Mouse (Mus musculus): ENCODE data around the gene Cbarp.

DNA sequence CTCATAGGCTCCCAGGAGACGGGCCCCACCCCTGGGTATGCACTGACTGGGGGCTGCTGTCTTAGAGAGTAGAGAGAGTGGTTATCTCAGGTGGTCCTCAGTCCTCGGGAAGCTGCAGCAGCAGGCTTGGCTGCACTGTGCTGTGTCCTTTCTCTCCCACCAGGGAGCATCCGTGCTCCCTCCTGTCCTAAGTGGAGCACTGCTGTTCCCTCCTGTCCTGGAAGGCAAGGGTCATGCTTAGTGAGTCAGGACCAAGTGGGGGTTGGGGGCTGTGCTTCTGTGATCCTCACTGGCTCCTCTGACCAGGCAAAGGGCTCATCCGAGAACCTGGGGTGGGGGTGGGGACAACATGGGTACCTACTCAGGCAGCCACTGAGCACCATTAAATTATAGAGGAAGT is 51.5 kb downstream of the Cbarp start:
- TF ChIP-seq CTCF (conservative IDR thresholded peaks at IDR 0.05 in 1 of 2, IDR thresholded peaks at IDR 0.05 in 1 of 2; ENCODE audit: low read depth in 2 of 2, low read length in 2 of 2), result no peak
- TF ChIP-seq GABPA (IDR thresholded peaks at IDR 0.05; ENCODE audit: insufficient replicate concordance, low read depth, low read length), result no peak
- no peak for TF ChIP-seq HCFC1 (IDR thresholded peaks at IDR 0.05; ENCODE audit: low read depth, low read length)
- no peak for TF ChIP-seq BHLHE40 (IDR thresholded peaks at IDR 0.05; ENCODE audit: low read depth, low read length)
- no peak for TF ChIP-seq ZMIZ1 (IDR thresholded peaks at IDR 0.05; ENCODE audit: low read depth, low read length)
- no peak for TF ChIP-seq POLR2A (IDR thresholded peaks at IDR 0.05; ENCODE audit: low read depth, low read length)
- no peak for TF ChIP-seq ZC3H11A (IDR thresholded peaks at IDR 0.05; ENCODE audit: low read depth, low read length)
- no peak for TF ChIP-seq ZKSCAN1 (IDR thresholded peaks at IDR 0.05; ENCODE audit: borderline replicate concordance, low read depth, low read length)
- TF ChIP-seq ZNF384 (IDR thresholded peaks at IDR 0.05; ENCODE audit: low read depth, low read length), result no peak
- no peak for TF ChIP-seq JUND (conservative IDR thresholded peaks at IDR 0.05; ENCODE audit: low read depth, low read length)
